Mouse (Mus musculus): Measurements from ENCODE around the gene Taf12. TPM values are rescaled to one million over a fixed set of nuclear protein-coding genes. Genes with fewer than 3 reads are reported as not detected.
"Not testable (repeated sequence)": the region's sequence is repeated elsewhere in the genome, so short reads cannot be mapped to it uniquely, and the experiment has no call there.

The Taf12 gene
- polyA plus RNA-seq, 1 experiment from 2014 or later = 43.8 TPM

DNA sequence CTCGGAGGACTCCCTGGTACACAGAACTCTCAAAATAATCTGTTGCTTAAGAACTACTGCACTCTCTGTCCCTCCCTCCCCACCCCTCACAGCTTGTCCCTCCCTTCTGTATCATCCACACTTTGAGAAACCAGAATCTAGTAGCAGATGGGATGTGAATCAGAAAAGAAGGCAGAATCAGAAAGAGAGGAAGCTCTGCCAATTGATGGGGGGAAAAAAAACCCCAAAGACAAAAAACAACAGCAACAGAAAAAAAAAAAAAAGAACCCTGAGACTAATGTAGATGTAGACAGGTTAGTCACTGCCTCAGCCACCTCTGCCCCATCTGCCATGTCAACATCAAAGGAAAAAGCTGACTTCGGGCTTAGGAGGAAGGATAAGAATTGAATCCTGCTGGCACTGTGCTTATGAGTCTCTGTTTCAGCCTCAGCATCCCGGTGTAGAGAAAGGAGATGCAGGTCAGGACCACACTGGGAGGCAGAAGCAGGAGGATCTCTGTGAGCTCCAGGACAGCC lies 7.3 kb upstream of the Taf12 start:
- no peak overlapping the region for H3K4me3 ChIP-seq (replicated peaks; ENCODE audit: low read length)
- no peaks in the 10 kb centered on the region for H3K9me3 ChIP-seq (ENCODE audit: control insufficient read depth, low read length)
- H3K4me1 ChIP-seq (replicated peaks; ENCODE audit: control insufficient read depth, insufficient read depth, low read length) = peaks cover 10% of the 10 kb centered on the region
- ATAC-seq = no peak
- no peak overlapping the region for H3K4me2 ChIP-seq (ENCODE audit: low read length)
- H3K27me3 ChIP-seq (replicated peaks; ENCODE audit: control insufficient read depth, insufficient read depth, low read length) = no peaks in the 10 kb centered on the region
- 89% methylated on average over 3 of the region's 3 CpGs for WGBS
- H3K9ac ChIP-seq (replicated peaks; ENCODE audit: low read depth, low read length) = no peak overlapping the region
- H3K36me3 ChIP-seq (ENCODE audit: control insufficient read depth, insufficient read depth) = no peaks in the 10 kb centered on the region
- H3K27ac ChIP-seq (ENCODE audit: low read length) = no peak overlapping the region

DNA sequence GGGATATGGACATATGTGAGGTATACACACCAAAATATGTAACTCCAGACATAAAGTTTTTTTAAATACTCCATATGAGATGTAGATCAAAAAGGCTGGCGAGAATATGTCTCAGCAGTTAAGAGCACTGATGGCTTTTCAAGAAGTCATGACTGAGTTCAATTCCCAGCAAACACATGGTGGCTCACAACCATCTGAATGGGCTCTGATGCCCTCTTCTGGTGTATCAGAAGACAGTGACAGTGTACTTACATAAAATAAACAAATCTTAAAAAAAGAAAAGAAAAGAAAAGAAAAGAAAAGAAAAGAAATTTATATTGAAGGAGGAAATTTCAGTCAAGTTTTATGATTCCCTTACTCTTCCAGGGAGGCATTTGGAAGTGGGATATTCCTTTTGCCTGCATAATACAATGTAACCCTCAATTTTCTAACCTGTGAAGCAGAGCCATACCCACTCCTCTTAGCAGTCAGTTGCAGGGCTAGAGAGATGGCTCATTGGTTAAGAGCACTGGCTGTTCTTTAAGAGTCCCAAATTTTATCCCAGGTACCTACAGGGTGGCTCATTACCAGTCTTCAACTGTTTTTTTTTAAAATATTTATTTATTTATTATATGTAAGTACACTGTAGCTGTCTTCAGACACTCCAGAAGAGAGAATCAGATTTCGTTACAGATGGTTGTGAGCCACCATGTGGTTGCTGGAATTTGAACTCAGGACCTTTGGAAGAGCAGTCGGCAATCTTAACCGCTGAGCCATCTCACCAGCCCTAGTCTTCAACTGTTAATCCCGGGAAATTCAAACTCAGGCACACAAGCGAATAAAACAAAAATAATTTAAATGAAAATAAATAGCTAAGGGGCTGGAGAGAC lies 5.1 kb upstream of the Taf12 start:
- Histone ChIP-seq H3K4me2 (ENCODE audit: low read length) (peak overlapping the region; percentile 64; the same call in 1 of the 2 replicates), H3K9me3 (ENCODE audit: control insufficient read depth, low read length) (no peaks in the 10 kb centered on the region), H3K27ac (ENCODE audit: low read length) (peak overlapping the region; percentile 92), H3K9ac (replicated peaks; ENCODE audit: low read depth, low read length) (no peak overlapping the region), H3K4me3 (replicated peaks; ENCODE audit: low read length) (no peak overlapping the region), H3K27me3 (replicated peaks; ENCODE audit: control insufficient read depth, insufficient read depth, low read length) (no peaks in the 10 kb centered on the region), H3K36me3 (ENCODE audit: control insufficient read depth, insufficient read depth) (no peaks in the 10 kb centered on the region), H3K4me1 (replicated peaks; ENCODE audit: control insufficient read depth, insufficient read depth, low read length) (peaks cover 14% of the 10 kb centered on the region)
- 12% methylated on average over 6 of the region's 6 CpGs for WGBS
- no peak for ATAC-seq

DNA sequence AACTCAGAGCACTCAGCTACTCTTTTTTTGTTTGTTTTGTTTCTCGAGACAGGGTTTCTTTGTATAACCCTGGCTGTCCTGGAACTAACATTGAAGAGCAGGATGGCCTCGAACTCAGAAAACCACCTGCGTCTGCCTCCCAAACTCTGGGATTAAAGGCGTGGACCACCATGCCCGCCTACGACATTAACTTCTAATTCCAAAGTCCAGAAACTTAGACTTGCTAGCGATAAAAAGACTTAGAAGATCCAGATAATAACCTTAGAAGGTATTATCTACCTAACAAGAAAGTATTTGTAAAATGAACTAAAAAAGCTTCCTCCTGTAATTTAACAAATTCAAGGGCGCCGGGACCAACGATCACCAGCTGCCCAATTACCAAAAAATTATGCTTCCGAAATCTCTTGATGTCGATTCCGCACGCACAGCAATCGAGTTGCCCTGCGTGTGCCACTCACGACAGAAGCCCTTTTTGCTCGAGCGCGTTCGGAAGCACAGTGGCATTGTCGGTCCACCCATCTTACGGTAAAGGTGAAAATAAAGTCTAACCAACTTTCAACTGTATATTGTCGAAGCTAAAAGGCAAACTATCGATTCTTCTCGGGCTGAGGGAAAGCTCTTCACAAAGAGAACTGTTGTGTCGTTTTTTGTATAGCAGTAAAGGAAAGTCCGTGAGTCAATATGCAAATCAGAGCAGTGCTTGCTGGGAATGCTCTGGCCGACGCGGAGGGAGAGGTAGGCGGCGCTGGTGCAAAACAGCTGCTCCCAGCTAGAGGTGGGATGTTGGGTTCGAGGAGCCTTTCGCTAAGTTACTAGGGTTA lies 4.2 kb upstream of the Taf12 start:
- under 1% methylated on average over 35 of the region's 35 CpGs for WGBS
- Histone ChIP-seq H3K9ac (replicated peaks; ENCODE audit: low read depth, low read length) (peak overlapping the region; percentile 58), H3K4me2 (ENCODE audit: low read length) (peak overlapping the region; percentile 64), H3K4me3 (replicated peaks; ENCODE audit: low read length) (peak overlapping the region; percentile 37), H3K27ac (ENCODE audit: low read length) (peak overlapping the region; percentile 92), H3K9me3 (ENCODE audit: control insufficient read depth, low read length) (no peaks in the 10 kb centered on the region), H3K4me1 (replicated peaks; ENCODE audit: control insufficient read depth, insufficient read depth, low read length) (peaks cover 16% of the 10 kb centered on the region), H3K27me3 (replicated peaks; ENCODE audit: control insufficient read depth, insufficient read depth, low read length) (no peaks in the 10 kb centered on the region), H3K36me3 (ENCODE audit: control insufficient read depth, insufficient read depth) (no peaks in the 10 kb centered on the region)
- ATAC-seq = peak; percentile 68

DNA sequence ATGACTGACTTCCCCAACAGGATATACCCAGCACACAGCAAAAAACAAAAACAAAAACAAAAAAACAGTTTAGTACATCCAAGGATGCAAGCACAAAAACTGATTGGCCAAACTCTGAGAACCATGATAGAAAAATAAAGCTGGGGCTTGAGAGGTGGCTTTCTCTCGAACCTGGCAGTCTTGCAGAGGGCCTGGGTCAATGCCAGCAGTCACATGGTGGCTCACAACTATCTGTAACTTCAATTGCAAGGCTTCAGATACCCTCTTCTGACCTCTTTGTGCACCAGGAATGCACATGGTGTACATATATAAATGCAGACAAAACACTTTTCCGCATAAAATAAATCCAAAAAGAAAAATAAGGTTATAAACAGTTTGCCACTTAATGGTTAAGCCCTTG lies 1.0 kb upstream of the Taf12 start:
- peak overlapping the region; percentile 95; the same call in 1 of the 2 replicates for H3K4me3 ChIP-seq (replicated peaks; ENCODE audit: low read length)
- H3K9me3 ChIP-seq (ENCODE audit: control insufficient read depth, low read length) = no peaks in the 10 kb centered on the region
- no peaks in the 10 kb centered on the region for H3K36me3 ChIP-seq (ENCODE audit: control insufficient read depth, insufficient read depth)
- H3K9ac ChIP-seq (replicated peaks; ENCODE audit: low read depth, low read length) = peak overlapping the region; percentile 90
- peaks cover 25% of the 10 kb centered on the region for H3K4me1 ChIP-seq (replicated peaks; ENCODE audit: control insufficient read depth, insufficient read depth, low read length)
- no peak for ATAC-seq
- no peaks in the 10 kb centered on the region for H3K27me3 ChIP-seq (replicated peaks; ENCODE audit: control insufficient read depth, insufficient read depth, low read length)
- WGBS = 55% methylated on average over 2 of the region's 2 CpGs
- peak overlapping the region; percentile 80 for H3K4me2 ChIP-seq (ENCODE audit: low read length)
- H3K27ac ChIP-seq (ENCODE audit: low read length) = no peak overlapping the region

DNA sequence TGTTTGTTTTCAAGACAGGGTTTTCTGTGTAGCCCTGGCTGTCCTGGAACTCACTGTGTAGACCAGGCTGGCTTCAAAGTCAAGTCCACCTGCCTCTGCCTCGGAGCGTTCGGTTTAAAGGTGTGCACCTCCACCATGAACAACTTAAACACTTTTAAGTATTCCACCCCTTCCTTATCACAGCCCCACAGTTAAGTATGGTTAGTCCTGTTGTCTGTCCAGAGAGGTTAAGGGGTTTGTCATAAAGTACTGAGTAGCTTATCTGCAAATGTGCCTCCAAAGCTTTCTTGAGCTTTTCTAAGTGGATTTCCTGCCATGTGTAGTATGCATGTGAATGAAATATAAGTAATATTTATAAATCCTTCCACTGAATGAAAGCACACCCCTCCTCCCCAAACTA lies 1.8 kb downstream of the Taf12 start:
- ATAC-seq = no peak
- Histone ChIP-seq H3K4me2 (ENCODE audit: low read length) (no peak overlapping the region), H3K36me3 (ENCODE audit: control insufficient read depth, insufficient read depth) (no peaks in the 10 kb centered on the region), H3K4me3 (replicated peaks; ENCODE audit: low read length) (no peak overlapping the region), H3K9ac (replicated peaks; ENCODE audit: low read depth, low read length) (no peak overlapping the region), H3K9me3 (ENCODE audit: control insufficient read depth, low read length) (no peaks in the 10 kb centered on the region), H3K27me3 (replicated peaks; ENCODE audit: control insufficient read depth, insufficient read depth, low read length) (no peaks in the 10 kb centered on the region), H3K27ac (ENCODE audit: low read length) (no peak overlapping the region), H3K4me1 (replicated peaks; ENCODE audit: control insufficient read depth, insufficient read depth, low read length) (peaks cover 20% of the 10 kb centered on the region)
- WGBS = 91% methylated on average over 3 of the region's 3 CpGs

DNA sequence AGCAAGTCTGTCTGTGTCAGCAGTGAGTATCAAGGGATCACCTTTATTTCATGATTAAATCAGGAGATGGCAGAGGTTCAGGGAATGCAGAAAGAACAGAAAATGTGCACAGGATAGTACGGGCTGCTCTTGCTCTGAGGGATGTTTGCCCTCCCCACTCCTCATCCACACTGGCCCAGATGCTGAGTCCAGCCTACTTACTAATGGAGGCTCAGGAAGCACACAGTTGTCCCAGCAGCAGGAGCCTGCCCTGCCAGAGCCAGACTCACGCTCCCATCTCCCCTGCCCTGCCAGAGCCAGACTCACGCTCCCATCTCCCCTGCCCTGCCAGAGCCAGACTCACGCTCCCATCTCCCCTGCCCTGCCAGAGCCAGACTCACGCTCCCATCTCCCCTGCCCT lies 14.7 kb downstream of the Taf12 start:
- not testable (repeated sequence) for ATAC-seq; H3K27ac ChIP-seq (ENCODE audit: low read length); H3K4me2 ChIP-seq (ENCODE audit: low read length); H3K9me3 ChIP-seq (ENCODE audit: control insufficient read depth, low read length); H3K27me3 ChIP-seq (replicated peaks; ENCODE audit: control insufficient read depth, insufficient read depth, low read length); H3K4me1 ChIP-seq (replicated peaks; ENCODE audit: control insufficient read depth, insufficient read depth, low read length); H3K4me3 ChIP-seq (replicated peaks; ENCODE audit: low read length); H3K9ac ChIP-seq (replicated peaks; ENCODE audit: low read depth, low read length)
- 72% methylated on average over 2 of the region's 5 CpGs for WGBS
- H3K36me3 ChIP-seq (ENCODE audit: control insufficient read depth, insufficient read depth) = peaks cover 16% of the 10 kb centered on the region

DNA sequence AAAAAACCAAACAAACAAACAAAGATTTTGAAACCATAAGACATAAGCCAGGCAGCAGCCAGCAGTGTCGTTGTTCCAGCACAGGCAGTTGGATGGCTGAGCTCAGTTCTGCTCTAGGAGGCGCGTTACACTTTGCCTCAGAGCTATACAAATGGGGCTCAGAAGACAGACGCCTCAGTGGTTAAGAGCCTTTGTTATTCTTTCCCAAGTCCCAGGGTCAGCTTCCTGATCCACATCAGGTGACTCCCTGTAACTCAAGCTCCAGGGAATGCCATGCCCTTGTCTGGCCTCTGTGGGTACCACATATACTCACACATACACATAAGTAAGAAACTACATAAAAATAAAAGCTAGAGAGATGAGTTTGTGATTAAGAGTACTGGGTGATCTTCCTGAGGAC lies 16.9 kb downstream of the Taf12 start:
- Histone ChIP-seq H3K4me1 (replicated peaks; ENCODE audit: control insufficient read depth, insufficient read depth, low read length) (no peaks in the 10 kb centered on the region), H3K36me3 (ENCODE audit: control insufficient read depth, insufficient read depth) (peaks cover 8% of the 10 kb centered on the region), H3K27ac (ENCODE audit: low read length) (no peak overlapping the region), H3K27me3 (replicated peaks; ENCODE audit: control insufficient read depth, insufficient read depth, low read length) (no peaks in the 10 kb centered on the region), H3K4me2 (ENCODE audit: low read length) (no peak overlapping the region), H3K9ac (replicated peaks; ENCODE audit: low read depth, low read length) (no peak overlapping the region), H3K9me3 (ENCODE audit: control insufficient read depth, low read length) (no peaks in the 10 kb centered on the region), H3K4me3 (replicated peaks; ENCODE audit: low read length) (no peak overlapping the region)
- 98% methylated on average over 4 of the region's 4 CpGs for WGBS
- no peak for ATAC-seq

DNA sequence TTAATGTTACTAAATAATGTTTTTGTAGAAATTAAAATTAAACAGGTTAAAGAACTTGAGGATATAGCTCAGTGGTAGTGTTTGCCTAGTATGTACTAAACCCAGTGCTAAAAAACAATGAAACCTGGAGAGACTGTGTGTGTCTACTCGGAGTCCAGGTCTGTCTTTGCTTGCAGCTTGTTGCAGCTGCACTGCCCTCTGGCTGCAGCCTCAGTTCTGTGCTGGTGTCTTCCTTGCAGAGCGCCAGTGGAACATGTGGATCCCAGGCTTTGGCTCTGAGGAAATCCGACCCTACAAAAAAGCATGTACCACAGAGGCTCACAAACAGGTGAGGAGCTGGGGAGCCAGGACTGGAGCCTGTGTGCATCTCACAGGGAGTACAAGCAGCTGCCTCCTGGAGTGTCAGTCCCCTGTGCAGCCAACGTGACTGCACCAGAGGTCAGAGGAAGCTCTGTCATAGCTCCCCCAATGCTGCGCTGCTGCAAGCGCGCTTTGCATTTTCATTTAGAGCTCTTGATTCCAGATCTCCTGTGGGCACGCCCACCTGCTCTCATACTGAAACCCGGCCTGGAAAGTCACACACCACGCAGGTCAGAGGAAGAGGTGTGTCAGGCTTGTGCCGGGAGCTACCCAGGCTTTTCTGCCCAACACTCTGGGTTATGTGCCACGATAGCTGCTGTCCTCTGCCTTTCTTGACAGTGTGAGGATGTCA lies 17.6 kb downstream of the Taf12 start:
- peaks cover 8% of the 10 kb centered on the region for H3K36me3 ChIP-seq (ENCODE audit: control insufficient read depth, insufficient read depth)
- H3K4me3 ChIP-seq (replicated peaks; ENCODE audit: low read length) = no peak overlapping the region

DNA sequence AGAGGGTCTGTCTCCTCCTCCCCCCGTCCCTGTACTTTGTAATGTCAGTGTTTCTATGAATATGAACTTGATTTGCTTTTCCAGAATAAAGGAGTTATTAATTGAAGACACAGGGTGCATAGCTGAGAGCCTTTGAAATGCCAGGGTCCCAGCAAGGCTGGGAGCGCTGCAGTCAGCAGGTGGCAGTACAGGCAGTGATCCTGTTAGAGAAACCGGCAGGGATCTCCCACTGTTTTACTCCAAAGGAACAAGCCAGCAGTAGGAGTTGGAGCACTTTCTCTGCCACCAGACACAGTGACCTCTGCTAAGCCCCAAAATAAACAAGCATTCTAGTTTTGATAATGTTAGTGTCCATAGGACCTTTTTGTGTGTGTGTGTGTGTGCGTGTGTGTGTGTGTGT lies 18.8 kb downstream of the Taf12 start:
- H3K27ac ChIP-seq (ENCODE audit: low read length) = no peak overlapping the region
- H3K4me1 ChIP-seq (replicated peaks; ENCODE audit: control insufficient read depth, insufficient read depth, low read length) = no peaks in the 10 kb centered on the region
- H3K4me3 ChIP-seq (replicated peaks; ENCODE audit: low read length) = no peak overlapping the region
- ATAC-seq = no peak
- WGBS = 29% methylated on average over 4 of the region's 4 CpGs
- no peak overlapping the region for H3K4me2 ChIP-seq (ENCODE audit: low read length)
- no peak overlapping the region for H3K9ac ChIP-seq (replicated peaks; ENCODE audit: low read depth, low read length)
- H3K36me3 ChIP-seq (ENCODE audit: control insufficient read depth, insufficient read depth) = peaks cover 8% of the 10 kb centered on the region
- H3K27me3 ChIP-seq (replicated peaks; ENCODE audit: control insufficient read depth, insufficient read depth, low read length) = no peaks in the 10 kb centered on the region
- no peaks in the 10 kb centered on the region for H3K9me3 ChIP-seq (ENCODE audit: control insufficient read depth, low read length)

More for the DNA sequence above, 17.6 kb downstream of the Taf12 start:
- Histone ChIP-seq H3K9ac (replicated peaks; ENCODE audit: low read depth, low read length) (no peak overlapping the region), H3K9me3 (ENCODE audit: control insufficient read depth, low read length) (no peaks in the 10 kb centered on the region), H3K27me3 (replicated peaks; ENCODE audit: control insufficient read depth, insufficient read depth, low read length) (no peaks in the 10 kb centered on the region), H3K4me1 (replicated peaks; ENCODE audit: control insufficient read depth, insufficient read depth, low read length) (no peaks in the 10 kb centered on the region), H3K4me2 (ENCODE audit: low read length) (no peak overlapping the region), H3K27ac (ENCODE audit: low read length) (no peak overlapping the region)
- 86% methylated on average over 12 of the region's 12 CpGs for WGBS
- no peak for ATAC-seq

Data from forebrain, embryonic 16.5 days (tissue).